In the genomic region with DNA sequence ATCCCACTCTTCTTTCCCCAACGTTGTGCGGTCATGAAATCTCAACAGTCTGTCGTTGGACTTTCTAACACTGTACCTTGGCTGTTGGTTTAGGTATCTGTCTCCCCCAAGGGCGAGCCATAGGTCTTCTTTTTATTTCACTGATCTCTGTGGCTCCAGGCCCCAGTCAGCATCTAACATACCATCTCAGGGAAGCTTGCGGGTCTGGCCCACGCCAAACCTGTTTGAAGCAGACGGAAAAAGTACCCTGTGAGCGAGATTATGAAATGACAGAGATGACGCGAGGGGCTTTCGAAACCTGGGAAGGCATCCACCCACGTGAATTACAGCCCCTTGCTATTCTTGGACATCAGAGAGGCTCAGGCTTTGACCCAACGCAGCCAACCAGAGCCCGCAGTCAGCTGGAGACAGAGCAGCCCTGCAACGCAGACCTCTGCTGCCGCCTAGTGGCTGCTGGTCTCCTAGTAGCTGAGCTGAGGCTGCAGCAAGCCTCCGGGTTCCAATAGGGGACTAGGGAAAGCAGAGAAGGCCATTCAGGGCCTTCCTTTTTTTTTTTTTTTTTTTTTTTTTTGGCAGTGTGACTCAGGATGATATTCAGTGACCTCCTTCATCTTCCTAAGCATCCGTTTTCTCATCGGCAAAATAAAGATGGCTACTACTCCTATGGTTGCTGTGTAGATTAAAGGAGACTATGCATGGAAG, we compare ENCODE assay signal across 8 mouse cellular contexts. TPM values are rescaled to one million over a fixed set of nuclear protein-coding genes. Genes with fewer than 3 reads are reported as not detected.
DNase-seq lines count a peak whose midpoint lies in the region; ATAC-seq and TF ChIP-seq lines count a peak whose summit lies in the region.

No protein-coding gene starts in this region.

- no peak overlapping the region for H3K27ac ChIP-seq in cortical plate, adult 2 months (ENCODE audit: insufficient read depth, low read length)

- ATAC-seq in activated CD4-positive, CD25-positive, alpha-beta regulatory T cell, adult 4 months = peak; percentile 54
- ATAC-seq in inflammation-experienced regulatory T-cells, adult 6 months = peak; percentile 64
- peak; percentile 87 for ATAC-seq in megakaryocyte-erythroid progenitor cell, adult 5-6 weeks (replicated peaks; ENCODE audit: low FRiP score, low TSS enrichment, poor library complexity, severe bottlenecking)

- TF ChIP-seq CTCF in cortical plate, adult 2 months (IDR thresholded peaks at IDR 0.05; ENCODE audit: extremely low read depth, insufficient read depth, low read length) = peak; percentile 98

- no peak overlapping the region for H3K4me3 ChIP-seq in cortical plate, adult 2 months (ENCODE audit: insufficient read depth, low read length)

- TF ChIP-seq POLR2A in cortical plate, adult 2 months (IDR thresholded peaks at IDR 0.05; ENCODE audit: extremely low read depth, insufficient read depth, low read length) = no peak

- H3K4me1 ChIP-seq in cortical plate, adult 2 months (ENCODE audit: control insufficient read depth, insufficient read depth, low read length) = no peaks in the 10 kb centered on the region

- DNase-seq in gastrocnemius, postnatal 14 days = peak; percentile 92
- DNase-seq in left cerebral cortex, postnatal 10 days (ENCODE audit: extremely low spot score in 1 of 2, low spot score in 2 of 2) = peak; percentile 81 to 93
- peak; percentile 82 for DNase-seq in right cerebral cortex, postnatal 25 days
- DNase-seq in urinary bladder, postnatal 36 days (ENCODE audit: low spot score in 2 of 2) = peak; percentile 82 to 90

- intact Hi-C loops in gastrocnemius, postnatal 14 days (cut with DNase I; ENCODE audit: low total_unique reads) = loop anchor here (1.0 kb wide), 1 partner anchor 75 kb away; no protein-coding TSS in a partner anchor
- intact Hi-C loops in left cerebral cortex, postnatal 10 days (cut with DNase I) = loop anchor here (1.0 to 2.0 kb wide), 2 partner anchors 75 to 332 kb away; no protein-coding TSS in a partner anchor

RNA-seq across cellular contexts. Expression of a gene that starts 25.8 kb away (rescaled TPM):
- not detected for polyA plus RNA-seq in activated CD4-positive, CD25-positive, alpha-beta regulatory T cell, adult 4 months (2017; shearing (Covaris generic))
- 2.1 and 2.5 TPM in 2 replicates for polyA plus RNA-seq in cortical plate, adult 2 months (2012; rRNA removed)
- total RNA-seq in gastrocnemius, postnatal 14 days (2021) = 1 to 10 TPM; 5.3 to 7.1 TPM
- polyA plus RNA-seq in inflammation-experienced regulatory T-cells, adult 6 months (2017; shearing (Covaris generic)) = not detected
- 1 to 10 TPM; 1.1 to 1.7 TPM for total RNA-seq in left cerebral cortex, postnatal 10 days (2021)
- not detected in 2 replicates for total RNA-seq in megakaryocyte-erythroid progenitor cell, adult 5-6 weeks (2014; fragmentation: Nextera tagmentation)
- total RNA-seq in megakaryocyte-erythroid progenitor cell, adult 5-6 weeks (2017) = 0.91 TPM in 1 of 2 replicates, not detected in the other

RNA-seq across cellular contexts. Expression of a gene that starts 43.3 kb away (rescaled TPM):
- not detected for polyA plus RNA-seq in activated CD4-positive, CD25-positive, alpha-beta regulatory T cell, adult 4 months (2017; shearing (Covaris generic))
- not detected in 2 replicates for polyA plus RNA-seq in cortical plate, adult 2 months (2012; rRNA removed)
- total RNA-seq in gastrocnemius, postnatal 14 days (2021) = not detected
- not detected for polyA plus RNA-seq in inflammation-experienced regulatory T-cells, adult 6 months (2017; shearing (Covaris generic))
- not detected for total RNA-seq in left cerebral cortex, postnatal 10 days (2021)
- not detected in 2 replicates for total RNA-seq in megakaryocyte-erythroid progenitor cell, adult 5-6 weeks (2014; fragmentation: Nextera tagmentation)
- not detected in 2 replicates for total RNA-seq in megakaryocyte-erythroid progenitor cell, adult 5-6 weeks (2017)
